Mouse (Mus musculus) heart, embryonic 14.5 days (tissue): ENCODE results near the gene Cacna1a. TPM values are rescaled to one million over a fixed set of nuclear protein-coding genes. Genes with fewer than 3 reads are reported as not detected.

Experiments
- ATAC-seq: fragments of 200-750 bp; cut with Nextera tagmentation; 2 replicates; pipeline ENCODE4 v1.8.0; 2017; ENCODE audit warnings: low read depth, moderate TSS enrichment; ENCODE audit not compliant: insufficient number of reproducible peaks, insufficient read depth, low FRiP score
- H3K27ac ChIP-seq, 2 experiments: fragments of 200-500 bp in 1 of 2; fragments of 300-500 bp in 1 of 2; sonication (generic) in 1 of 2; replicated peaks in 1 of 2; 2 replicates each; pipeline ENCODE4 v1.5.1; 2012 to 2014; ENCODE audit warnings: low read depth in 2 of 2, low read length in 2 of 2, control low read depth in 1 of 2, mild to moderate bottlenecking in 1 of 2, mixed read lengths in 1 of 2; ENCODE audit not compliant: control insufficient read depth in 1 of 2, insufficient read depth in 1 of 2
- H3K27me3 ChIP-seq: fragments of 300-500 bp; sonication (generic); 2 replicates; pipeline ENCODE4 v1.6.1; 2014; ENCODE audit warnings: mild to moderate bottlenecking, low read length, control low read depth; ENCODE audit not compliant: control insufficient read depth, insufficient read depth
- H3K36me3 ChIP-seq: fragments of 300-500 bp; sonication (generic); 2 replicates; pipeline ENCODE4 v1.6.1; 2014; ENCODE audit warnings: mild to moderate bottlenecking, control low read depth, low read length, mixed read lengths; ENCODE audit not compliant: control insufficient read depth, insufficient read depth
- H3K4me1 ChIP-seq, 2 experiments: fragments of 200-500 bp in 1 of 2; fragments of 300-500 bp in 1 of 2; sonication (generic) in 1 of 2; 2 replicates each; pipeline ENCODE4 v1.6.1; 2012 to 2014; ENCODE audit warnings: low read length in 2 of 2, control low read depth in 1 of 2, mixed read lengths in 1 of 2; ENCODE audit not compliant: control insufficient read depth in 2 of 2, insufficient read depth in 2 of 2
- H3K4me2 ChIP-seq: fragments of 300-500 bp; sonication (generic); 2 replicates; pipeline ENCODE4 v1.6.1; 2014; ENCODE audit warnings: mild to moderate bottlenecking, low read length
- H3K4me3 ChIP-seq, 2 experiments: fragments of 200-500 bp in 1 of 2; fragments of 300-500 bp in 1 of 2; sonication (generic) in 1 of 2; 2 replicates each; pipeline ENCODE4 v1.5.1; 2012 to 2014; ENCODE audit warnings: low read length in 2 of 2, mild to moderate bottlenecking in 2 of 2, control low read depth in 1 of 2, low read depth in 1 of 2, moderate library complexity in 1 of 2; ENCODE audit not compliant: control insufficient read depth in 1 of 2, insufficient read depth in 1 of 2
- H3K9ac ChIP-seq: fragments of 300-500 bp; sonication (generic); 2 replicates; pipeline ENCODE4 v1.6.1; 2014; ENCODE audit warnings: mild to moderate bottlenecking, low read length
- H3K9me3 ChIP-seq: fragments of 300-500 bp; sonication (generic); 2 replicates; pipeline ENCODE4 v1.6.1; 2016; ENCODE audit warnings: low read length, control low read depth; ENCODE audit not compliant: control insufficient read depth
- WGBS: fragments of 180-500 bp; shearing (Covaris S2); extraction: QIAGEN DNeasy Blood & Tissue Kit; methylation state at CpG from one replicate; pipeline ENCODE4 v1.1.7; 2014; 5-methylcytosine and 5-hydroxymethylcytosine counted together
- polyA plus RNA-seq: library from polyadenylated mRNA; unstranded; fragments of >200 nt; fragmentation: Nextera tagmentation; extraction: Ambion mirVana; gene quantifications from 2 replicates; pipeline ENCODE4 v1.2.1, GENCODE M21; 2014

Gene Cacna1a
- polyA plus RNA-seq, 1 experiment from 2014 or later: 8.4 TPM

DNA sequence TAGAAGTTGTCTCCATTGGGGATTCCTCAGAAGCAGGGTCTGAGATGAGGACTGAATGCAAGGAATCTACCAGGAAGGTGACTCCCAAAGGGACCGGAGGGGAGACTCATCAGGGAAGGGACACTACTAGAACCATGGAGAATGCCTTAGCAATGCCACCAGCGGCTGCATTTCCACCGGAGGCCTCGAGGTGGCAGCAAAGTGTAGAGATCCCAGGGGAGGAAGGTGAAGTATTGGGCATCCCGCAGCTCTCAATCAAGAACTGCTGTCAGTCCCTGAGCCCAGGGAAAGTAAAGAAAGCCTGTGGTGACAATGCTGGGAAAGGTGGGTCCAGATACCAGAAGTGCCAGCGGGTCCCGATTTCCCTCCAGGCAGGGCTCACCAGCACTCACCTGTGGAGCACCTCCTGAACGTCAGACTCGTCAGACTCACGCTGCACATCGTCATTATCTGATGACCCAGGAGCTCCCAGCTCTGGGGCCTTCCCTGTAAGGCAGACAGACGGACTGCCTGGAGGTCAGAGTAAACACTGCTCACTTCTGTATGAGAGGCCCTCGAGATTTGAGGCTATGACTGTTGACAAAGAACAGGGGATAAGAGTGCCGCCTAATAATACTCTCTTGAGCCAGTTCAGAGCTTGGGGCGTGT is 203.9 kb downstream of the Cacna1a start:
- ATAC-seq: no peak
- Histone ChIP-seq H3K9me3 (no peaks in the 10 kb centered on the region), H3K4me1 (peaks cover 8 to 14% of the 10 kb centered on the region in 2 experiments), H3K9ac (no peak overlapping the region), H3K4me2 (peak overlapping the region; percentile 24; the same call in 1 of the 2 replicates), H3K27ac (no peak overlapping the region), H3K27me3 (no peaks in the 10 kb centered on the region), H3K36me3 (no peaks in the 10 kb centered on the region), H3K4me3 (no peak overlapping the region)
- WGBS: 7% methylated on average over 15 of the region's 15 CpGs

DNA sequence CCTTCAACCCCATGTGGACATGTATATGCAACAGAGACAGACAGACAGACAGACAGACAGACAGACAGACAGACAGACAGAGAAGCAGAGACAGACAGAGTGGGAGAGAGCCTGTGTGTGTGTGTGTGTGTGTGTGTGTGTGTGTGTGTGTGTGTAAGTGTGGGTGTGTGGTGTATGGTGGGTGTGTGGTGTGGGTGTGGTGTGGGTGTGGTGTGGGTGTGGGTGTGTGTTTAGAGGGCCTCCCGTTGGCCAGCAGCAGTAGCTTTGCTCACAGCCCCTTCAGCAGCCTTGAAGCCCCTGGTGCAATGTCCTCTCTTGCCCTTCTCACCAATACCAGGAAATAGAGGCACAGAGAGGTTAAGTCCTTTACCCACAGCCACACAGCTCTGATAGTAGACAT is 204.9 kb downstream of the Cacna1a start:
- no peak for ATAC-seq
- H3K27ac ChIP-seq: no peak overlapping the region
- no peaks in the 10 kb centered on the region for H3K9me3 ChIP-seq

DNA sequence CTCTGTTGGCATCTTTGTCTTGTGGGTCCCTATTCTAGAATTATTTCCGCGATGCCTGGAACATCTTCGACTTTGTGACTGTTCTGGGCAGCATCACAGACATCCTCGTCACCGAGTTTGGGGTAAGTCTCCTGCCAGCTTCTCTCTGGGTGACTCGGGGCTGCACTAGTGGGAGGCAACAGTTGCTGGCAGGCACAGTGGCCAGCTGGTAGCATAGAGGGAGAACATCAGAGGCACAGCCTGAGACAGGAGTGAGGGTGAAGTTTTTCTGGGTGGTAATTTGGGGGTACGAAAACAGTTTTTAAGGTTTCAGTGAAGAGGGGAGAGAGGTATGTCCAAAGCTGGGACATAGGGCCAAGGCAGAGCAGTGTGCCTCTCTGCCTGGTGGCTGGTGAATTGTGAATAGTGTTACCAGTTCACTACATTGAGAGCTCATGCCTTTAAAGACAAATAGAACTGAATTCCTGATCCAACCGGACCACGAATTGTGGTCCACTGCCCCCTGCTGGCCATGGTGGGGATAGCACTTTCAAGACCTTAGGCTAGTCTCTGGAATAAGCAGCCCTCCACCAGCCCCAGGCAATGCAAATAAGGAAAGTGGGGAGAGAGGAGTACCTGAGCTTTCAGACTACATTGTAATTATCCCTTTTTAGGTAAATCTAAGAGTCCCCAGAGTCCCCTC is 206.0 kb downstream of the Cacna1a start:
- H3K4me1 ChIP-seq: peaks cover 3 to 4% of the 10 kb centered on the region in 2 experiments; a peak in 2 of 4 replicates
- no peak for ATAC-seq
- no peak overlapping the region for H3K9ac ChIP-seq
- H3K27ac ChIP-seq: no peak overlapping the region
- no peaks in the 10 kb centered on the region for H3K9me3 ChIP-seq
- no peaks in the 10 kb centered on the region for H3K36me3 ChIP-seq
- WGBS: 63% methylated on average over 9 of the region's 9 CpGs
- H3K4me2 ChIP-seq: no peak overlapping the region
- H3K4me3 ChIP-seq: no peak overlapping the region
- H3K27me3 ChIP-seq: no peaks in the 10 kb centered on the region

More for the DNA sequence above, 204.9 kb downstream of the Cacna1a start:
- Histone ChIP-seq H3K36me3 (no peaks in the 10 kb centered on the region), H3K4me3 (no peak overlapping the region), H3K4me1 (peaks cover 8 to 11% of the 10 kb centered on the region in 2 experiments), H3K4me2 (no peak overlapping the region), H3K9ac (no peak overlapping the region), H3K27me3 (no peaks in the 10 kb centered on the region)
- WGBS: 77% methylated on average over 1 of the region's 1 CpGs

DNA sequence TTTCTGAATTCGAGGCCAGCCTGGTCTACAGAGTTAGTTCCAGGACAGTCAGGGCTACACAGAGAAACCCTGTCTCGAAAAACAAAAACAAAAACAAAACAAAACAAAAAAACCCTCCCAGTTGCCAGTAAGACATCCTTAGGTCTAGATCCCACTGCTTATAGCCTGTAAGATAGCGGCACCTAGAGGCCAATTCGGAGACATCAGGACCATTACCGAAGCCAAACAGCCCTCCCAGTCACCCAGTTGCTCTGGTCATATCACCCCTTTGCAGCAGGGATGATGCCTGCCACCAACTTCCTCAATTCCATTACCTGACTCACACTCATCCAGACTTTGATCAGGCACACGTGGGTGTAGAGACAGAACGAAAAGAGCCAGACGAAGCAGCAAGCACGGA is 207.4 kb downstream of the Cacna1a start:
- Histone ChIP-seq H3K4me3 (no peak overlapping the region), H3K27me3 (0 out of 2 replicates have a peak, but pooled peaks cover 4% of the 10 kb centered on the region), H3K9me3 (no peaks in the 10 kb centered on the region), H3K9ac (no peak overlapping the region), H3K36me3 (no peaks in the 10 kb centered on the region), H3K27ac (no peak overlapping the region), H3K4me2 (no peak overlapping the region), H3K4me1 (peaks cover 9 to 12% of the 10 kb centered on the region in 2 experiments)
- WGBS: 16% methylated on average over 9 of the region's 9 CpGs
- no peak; the same call in 1 of the 2 replicates for ATAC-seq

DNA sequence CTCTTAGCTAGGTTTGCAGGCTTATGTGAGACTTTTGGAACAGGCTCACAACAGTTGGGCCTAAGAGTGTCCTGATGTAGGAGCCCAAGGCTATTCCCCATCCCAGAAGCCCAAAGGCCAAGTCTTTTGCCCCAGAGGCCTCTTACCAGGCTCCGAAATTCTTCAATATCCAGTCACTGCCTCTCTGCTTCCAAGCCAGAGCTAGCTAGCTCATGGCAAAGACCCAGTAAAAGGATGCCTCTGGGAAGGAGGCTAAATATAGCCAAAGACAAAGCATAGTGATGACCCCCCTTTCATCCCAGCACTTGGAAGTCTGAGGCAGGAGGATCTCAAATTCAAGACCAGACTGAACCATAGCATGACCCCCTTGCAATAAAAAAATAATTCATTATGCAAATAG is 211.2 kb downstream of the Cacna1a start:
- Histone ChIP-seq H3K9me3 (no peaks in the 10 kb centered on the region), H3K4me3 (no peak overlapping the region), H3K27me3 (0 out of 2 replicates have a peak, but pooled peaks cover 4% of the 10 kb centered on the region), H3K4me1 (peaks cover 14 to 21% of the 10 kb centered on the region in 2 experiments), H3K36me3 (peaks cover 5% of the 10 kb centered on the region; the same call in 1 of the 2 replicates), H3K27ac (no peak overlapping the region), H3K9ac (peak overlapping the region; percentile 11; the same call in 1 of the 2 replicates), H3K4me2 (no peak overlapping the region)
- ATAC-seq: no peak
- WGBS: 88% methylated on average over 1 of the region's 1 CpGs

GRCm38 (mm10) chr8:84600311-84600907 is 212.2 kb downstream of the Cacna1a start:
- 0 out of 2 replicates have a peak, but pooled peaks cover 4% of the 10 kb centered on the region for H3K27me3 ChIP-seq
- WGBS: 4% methylated on average over 26 of the region's 26 CpGs
- H3K9me3 ChIP-seq: no peaks in the 10 kb centered on the region
- H3K9ac ChIP-seq: peak overlapping the region; percentile 64
- H3K4me3 ChIP-seq: peak overlapping the region; percentile 30 to 39
- peak overlapping the region; percentile 72 for H3K4me2 ChIP-seq
- peak overlapping the region; percentile 14 to 53; a peak in 2 of 4 replicates for H3K27ac ChIP-seq
- no peak for ATAC-seq
- peaks cover 5% of the 10 kb centered on the region; the same call in 1 of the 2 replicates for H3K36me3 ChIP-seq
- H3K4me1 ChIP-seq: peaks cover 14 to 21% of the 10 kb centered on the region in 2 experiments

GRCm38 (mm10) chr8:84601221-84601751 is 213.0 kb downstream of the Cacna1a start:
- peaks cover 14 to 21% of the 10 kb centered on the region in 2 experiments for H3K4me1 ChIP-seq
- 2% methylated on average over 19 of the region's 19 CpGs for WGBS
- H3K9me3 ChIP-seq: no peaks in the 10 kb centered on the region
- peak overlapping the region; percentile 72 for H3K4me2 ChIP-seq
- peak overlapping the region; percentile 64 for H3K9ac ChIP-seq
- peak overlapping the region; percentile 30 to 39 for H3K4me3 ChIP-seq
- ATAC-seq: no peak
- H3K36me3 ChIP-seq: peaks cover 5% of the 10 kb centered on the region; the same call in 1 of the 2 replicates
- H3K27me3 ChIP-seq: 0 out of 2 replicates have a peak, but pooled peaks cover 4% of the 10 kb centered on the region
- H3K27ac ChIP-seq: peak overlapping the region; percentile 12 to 51; a peak in 3 of 4 replicates
